10 mouse cellular contexts compared by ENCODE assay signal in the genomic region with DNA sequence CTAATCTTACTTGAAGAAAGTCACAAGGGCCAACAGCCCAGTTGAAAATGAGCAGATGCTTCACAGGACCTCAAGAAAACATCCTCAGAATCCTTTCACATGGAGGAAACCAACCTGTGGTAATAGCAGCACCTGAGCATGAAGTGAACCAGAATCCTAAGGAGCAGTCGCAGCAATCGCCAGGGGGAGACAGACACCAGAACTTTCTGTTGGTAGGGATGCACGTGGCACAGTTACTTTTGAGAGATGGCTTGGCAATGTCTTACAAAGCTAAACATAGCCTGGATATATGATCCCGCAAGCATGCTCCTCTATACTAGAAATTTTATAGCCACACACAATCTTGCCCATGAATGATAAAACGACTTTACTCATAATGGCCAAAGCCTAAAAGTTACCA.
DNase-seq lines count a peak whose midpoint lies in the region; ATAC-seq and TF ChIP-seq lines count a peak whose summit lies in the region.
"Had no signal": no experiment of that assay in that cellular context is flagged by ENCODE, and none has a peak within 500 bp of the region (broad histone marks: within the 10 kb centered on the region; RNA-seq: fewer than 3 reads in every experiment).

No protein-coding gene starts in this region.

- TF ChIP-seq CTCF in intestine, postnatal 0 days (IDR thresholded peaks at IDR 0.05; ENCODE audit: low read depth), result peak; percentile 72
- peak; percentile 78 for TF ChIP-seq CTCF in gastrocnemius, adult 2 months (IDR thresholded peaks at IDR 0.05)
- peak; percentile 57 for TF ChIP-seq CTCF in liver, postnatal 0 days (IDR thresholded peaks at IDR 0.05; ENCODE audit: low read depth)

- no peak overlapping the region for H3K9ac ChIP-seq in intestine, postnatal 0 days (ENCODE audit: low read depth, low read length)
- no peak overlapping the region for H3K9ac ChIP-seq in intestine, embryonic 16.5 days (ENCODE audit: low read depth, low read length)
- H3K9ac ChIP-seq in liver, postnatal 0 days (replicated peaks), result no peak overlapping the region
- H3K9ac ChIP-seq: embryonic facial prominence, embryonic 12.5 days; neural tube, embryonic 12.5 days had no signal

- no peaks in the 10 kb centered on the region for H3K4me1 ChIP-seq in intestine, postnatal 0 days (replicated peaks; ENCODE audit: control insufficient read depth, insufficient read depth, low read length)
- H3K4me1 ChIP-seq in intestine, embryonic 16.5 days (ENCODE audit: control insufficient read depth, insufficient read depth, low read length), result no peaks in the 10 kb centered on the region
- no peaks in the 10 kb centered on the region for H3K4me1 ChIP-seq in liver, postnatal 0 days (ENCODE audit: insufficient read depth)
- H3K4me1 ChIP-seq: embryonic facial prominence, embryonic 12.5 days; neural tube, embryonic 12.5 days had no signal

- no peak overlapping the region for H3K4me2 ChIP-seq in intestine, postnatal 0 days (replicated peaks; ENCODE audit: low read depth)
- no peak overlapping the region for H3K4me2 ChIP-seq in intestine, embryonic 16.5 days (ENCODE audit: low read depth, low read length)
- H3K4me2 ChIP-seq in liver, postnatal 0 days (ENCODE audit: low read depth, low read length), result no peak overlapping the region
- H3K4me2 ChIP-seq: embryonic facial prominence, embryonic 12.5 days; neural tube, embryonic 12.5 days had no signal

- no peaks in the 10 kb centered on the region for H3K9me3 ChIP-seq in intestine, postnatal 0 days (ENCODE audit: control insufficient read depth)
- no peaks in the 10 kb centered on the region for H3K9me3 ChIP-seq in intestine, embryonic 16.5 days (ENCODE audit: control insufficient read depth, low read length)
- H3K9me3 ChIP-seq in liver, postnatal 0 days (ENCODE audit: low read length), result no peaks in the 10 kb centered on the region
- H3K9me3 ChIP-seq: embryonic facial prominence, embryonic 12.5 days; neural tube, embryonic 12.5 days had no signal

- H3K4me3 ChIP-seq in intestine, postnatal 0 days (ENCODE audit: low read depth, low read length), result no peak overlapping the region
- H3K4me3 ChIP-seq in intestine, embryonic 16.5 days (ENCODE audit: low read length), result no peak overlapping the region
- no peak overlapping the region for H3K4me3 ChIP-seq in gastrocnemius, adult 2 months
- H3K4me3 ChIP-seq in liver, postnatal 0 days (ENCODE audit: low read depth, low read length), result no peak overlapping the region
- H3K4me3 ChIP-seq: embryonic facial prominence, embryonic 12.5 days; neural tube, embryonic 12.5 days had no signal

- no peaks in the 10 kb centered on the region for H3K36me3 ChIP-seq in intestine, postnatal 0 days (ENCODE audit: control insufficient read depth, insufficient read depth)
- no peaks in the 10 kb centered on the region for H3K36me3 ChIP-seq in intestine, embryonic 16.5 days (ENCODE audit: control insufficient read depth, insufficient read depth, low read length)
- no peaks in the 10 kb centered on the region for H3K36me3 ChIP-seq in liver, postnatal 0 days (replicated peaks; ENCODE audit: insufficient read depth, low read length)
- H3K36me3 ChIP-seq: embryonic facial prominence, embryonic 12.5 days; neural tube, embryonic 12.5 days had no signal

- no peaks in the 10 kb centered on the region for H3K27me3 ChIP-seq in intestine, postnatal 0 days (replicated peaks; ENCODE audit: control insufficient read depth, insufficient read depth, low read length)
- H3K27me3 ChIP-seq in intestine, embryonic 16.5 days (replicated peaks; ENCODE audit: control insufficient read depth, insufficient read depth, low read length), result no peaks in the 10 kb centered on the region
- no peaks in the 10 kb centered on the region for H3K27me3 ChIP-seq in liver, postnatal 0 days (ENCODE audit: insufficient read depth, low read length)
- H3K27me3 ChIP-seq: embryonic facial prominence, embryonic 12.5 days; neural tube, embryonic 12.5 days had no signal

- 49% methylated on average over 5 of the region's 5 CpGs for WGBS in intestine, postnatal 0 days
- 45% methylated on average over 5 of the region's 5 CpGs for WGBS in intestine, embryonic 16.5 days
- 44% methylated on average over 5 of the region's 5 CpGs for WGBS in liver, postnatal 0 days (ENCODE audit: insufficient replicate concordance)

- no peak overlapping the region for H3K27ac ChIP-seq in intestine, postnatal 0 days (ENCODE audit: low read depth, low read length)
- H3K27ac ChIP-seq in intestine, embryonic 16.5 days (ENCODE audit: low read length), result no peak overlapping the region
- no peak overlapping the region for H3K27ac ChIP-seq in gastrocnemius, adult 2 months
- H3K27ac ChIP-seq in liver, postnatal 0 days (ENCODE audit: low read depth), result no peak overlapping the region
- H3K27ac ChIP-seq: embryonic facial prominence, embryonic 12.5 days; neural tube, embryonic 12.5 days had no signal

- DNase-seq in B cell, adult 2 months, result peak; percentile 45 to 49
- peak; percentile 14 for DNase-seq in MN1 (ENCODE audit: low spot score)
- DNase-seq in gastrocnemius, adult 2 months, result peak; percentile 64
- no peak for DNase-seq in liver, postnatal 0 days
- DNase-seq in thymus, postnatal 36 days, result peak; percentile 34 to 35
- no peak for DNase-seq in spleen, postnatal 4 days (ENCODE audit: low spot score in 2 of 2)

- TF ChIP-seq EP300 in liver, postnatal 0 days (IDR thresholded peaks at IDR 0.05; ENCODE audit: low read depth), result no peak

- no peak for ATAC-seq in intestine, postnatal 0 days
- ATAC-seq in intestine, embryonic 16.5 days, result no peak
- no peak for ATAC-seq in liver, postnatal 0 days

- intact Hi-C loops in gastrocnemius, adult 2 months (cut with DNase I), result loop anchor here (1.0 to 10.0 kb wide), 3 partner anchors 153 to 414 kb away; a partner anchor contains a TSS

Comparison
In these comparisons a context has a peak if more than half of its experiments do, and no peak if none do; other contexts are left out.
1. DNase-seq: peak in B cell, adult 2 months (2 of 2), MN1 (single experiment), gastrocnemius, adult 2 months (single experiment) and thymus, postnatal 36 days (2 of 2); none in liver, postnatal 0 days (single experiment) and spleen, postnatal 4 days (0 of 2).
2. Peak in every context shown above with its lines, with median percentiles within 50 percentile points of each other: CTCF ChIP-seq.